Mouse (Mus musculus) T-helper 17 cell (primary cell): ENCODE measurements at regions not wholly inside any gene's neighbourhood (a gene's known extent, or its start where the extent isn't known, plus 50 kb on each side); places are given as distances from the start of the nearest gene placed in this dataset.

Experiments
- in situ Hi-C, 2 experiments: fragments of 300-600 bp; cut with MboI, MseI; formaldehyde crosslinking; loops; 1 replicate in 1 of 2; 2 replicates in 1 of 2; pipeline ENCODE4 v1.15.1; 2025; ENCODE audit warnings: high pct_unique_total_duplicates in 2 of 2

- in situ Hi-C loops, result no loop called here
Measured at GRCm38 (mm10) chr4:81898661-81899060, 456.0 kb upstream of the Mpdz start.

- in situ Hi-C loops, result no loop called here
Measured at GRCm38 (mm10) chr4:81897451-81897850, 454.8 kb upstream of the Mpdz start.

GRCm38 (mm10) chr4:81868941-81869340 is 426.3 kb upstream of the Mpdz start:
- in situ Hi-C loops, result no loop called here

GRCm38 (mm10) chr4:81841642-81842494 is 399.3 kb upstream of the Mpdz start:
- in situ Hi-C loops, result no loop called here

- in situ Hi-C loops, result loop anchor here in 1 of 2 experiments (10.0 kb wide), 1 partner anchor 715 kb away; no protein-coding TSS in a partner anchor
Measured at GRCm38 (mm10) chr4:81829972-81830371, 387.4 kb upstream of the Mpdz start.

GRCm38 (mm10) chr4:81827453-81827852 is 384.8 kb upstream of the Mpdz start:
- in situ Hi-C loops, result no loop called here

GRCm38 (mm10) chr4:81825966-81826365 is 383.4 kb upstream of the Mpdz start:
- in situ Hi-C loops, result no loop called here

GRCm38 (mm10) chr4:81823566-81823965 is 381.0 kb upstream of the Mpdz start:
- in situ Hi-C loops, result no loop called here

- in situ Hi-C loops, result no loop called here
Measured at GRCm38 (mm10) chr4:81789274-81789673, 346.7 kb upstream of the Mpdz start.

- in situ Hi-C loops, result no loop called here
Measured at GRCm38 (mm10) chr4:81788636-81789035, 346.0 kb upstream of the Mpdz start.

- in situ Hi-C loops, result no loop called here
Measured at GRCm38 (mm10) chr4:81781971-81782370, 339.4 kb upstream of the Mpdz start.

- in situ Hi-C loops, result no loop called here
Measured at GRCm38 (mm10) chr4:81766705-81767104, 324.1 kb upstream of the Mpdz start.

GRCm38 (mm10) chr4:81764026-81764867 is 321.6 kb upstream of the Mpdz start:
- in situ Hi-C loops, result no loop called here

- in situ Hi-C loops, result no loop called here
Measured at GRCm38 (mm10) chr4:81763311-81764025, 320.9 kb upstream of the Mpdz start.

- in situ Hi-C loops, result no loop called here
Measured at GRCm38 (mm10) chr4:81762592-81763229, 320.1 kb upstream of the Mpdz start.

- in situ Hi-C loops, result no loop called here
Measured at GRCm38 (mm10) chr4:81757905-81758304, 315.3 kb upstream of the Mpdz start.

- in situ Hi-C loops, result no loop called here
Measured at GRCm38 (mm10) chr4:81744629-81745509, 302.3 kb upstream of the Mpdz start.

GRCm38 (mm10) chr4:81743978-81744628 is 301.5 kb upstream of the Mpdz start:
- in situ Hi-C loops, result no loop called here

- in situ Hi-C loops, result no loop called here
Measured at GRCm38 (mm10) chr4:81742536-81743459, 300.2 kb upstream of the Mpdz start.
